Mouse (Mus musculus) liver, postnatal 0 days (tissue): ENCODE results near the gene Hykk. TPM values are rescaled to one million over a fixed set of nuclear protein-coding genes. Genes with fewer than 3 reads are reported as not detected.
A peak's percentile ranks its signal among the peaks of the same experiment; 100 is the strongest.
"Not testable (repeated sequence)": the region's sequence is repeated elsewhere in the genome, so short reads cannot be mapped to it uniquely, and the experiment has no call there.

ENCODE experiments used
- ATAC-seq: fragments of 200-750 bp; cut with Nextera tagmentation; 2 replicates; pipeline ENCODE4 v1.8.0; 2017; ENCODE audit warnings: mild to moderate bottlenecking, moderate library complexity
- DNase-seq: peaks from one replicate; pipeline ENCODE4 v3.0.0-alpha.2; 2016
- H3K27ac ChIP-seq: fragments of 300-500 bp; sonication (generic); 2 replicates; pipeline ENCODE4 v1.5.1; 2014; ENCODE audit warnings: antibody characterized with exemption, moderate library complexity, mild to moderate bottlenecking, low read depth
- H3K27me3 ChIP-seq: fragments of 300-500 bp; sonication (generic); 2 replicates; pipeline ENCODE4 v1.6.1; 2014; ENCODE audit warnings: low read length, control low read depth, mixed read lengths; ENCODE audit not compliant: insufficient read depth
- H3K36me3 ChIP-seq: fragments of 300-500 bp; sonication (generic); replicated peaks from 2 replicates; pipeline ENCODE4 v1.6.1; 2014; ENCODE audit warnings: mild to moderate bottlenecking, control low read depth, low read length, moderate library complexity, mixed read lengths; ENCODE audit not compliant: insufficient read depth
- H3K4me1 ChIP-seq: fragments of 300-500 bp; sonication (generic); 2 replicates; pipeline ENCODE4 v1.6.1; 2014; ENCODE audit warnings: antibody characterized with exemption, mild to moderate bottlenecking, control low read depth; ENCODE audit not compliant: insufficient read depth
- H3K4me2 ChIP-seq: fragments of 300-500 bp; sonication (generic); 2 replicates; pipeline ENCODE4 v1.6.1; 2014; ENCODE audit warnings: low read depth, mild to moderate bottlenecking, low read length, moderate library complexity, mixed read lengths
- H3K4me3 ChIP-seq: fragments of 300-500 bp; sonication (generic); 2 replicates; pipeline ENCODE4 v1.5.1; 2014; ENCODE audit warnings: low read depth, low read length
- H3K9ac ChIP-seq: fragments of 300-500 bp; sonication (generic); replicated peaks from 2 replicates; pipeline ENCODE4 v1.6.1; 2014; ENCODE audit warnings: mild to moderate bottlenecking, moderate library complexity
- H3K9me3 ChIP-seq: fragments of 300-500 bp; sonication (generic); 2 replicates; pipeline ENCODE4 v1.6.1; 2016; ENCODE audit warnings: mild to moderate bottlenecking, control low read depth, low read length, mixed read lengths
- CTCF ChIP-seq: sonication (generic); IDR thresholded peaks from 2 replicates; pipeline ENCODE4 v1.5.1; 2016; ENCODE audit warnings: antibody characterized with exemption, low read depth
- EP300 ChIP-seq: IDR thresholded peaks from 2 replicates; pipeline ENCODE4 v1.6.1; 2016; ENCODE audit warnings: antibody characterized with exemption, low read depth, mild to moderate bottlenecking
- WGBS: fragments of 180-500 bp; shearing (Covaris S2); extraction: QIAGEN DNeasy Blood & Tissue Kit; methylation state at CpG from one replicate; pipeline ENCODE4 v1.1.7; 2014; ENCODE audit not compliant: insufficient replicate concordance; 5-methylcytosine and 5-hydroxymethylcytosine counted together
- polyA plus RNA-seq: library from polyadenylated mRNA; unstranded; fragments of >200 nt; fragmentation: Nextera tagmentation; extraction: Ambion mirVana; gene quantifications from 2 replicates; pipeline ENCODE4 v1.2.1, GENCODE M21; 2015

The Hykk gene
- polyA plus RNA-seq, 1 experiment from 2014 or later: 13.7 TPM

DNA sequence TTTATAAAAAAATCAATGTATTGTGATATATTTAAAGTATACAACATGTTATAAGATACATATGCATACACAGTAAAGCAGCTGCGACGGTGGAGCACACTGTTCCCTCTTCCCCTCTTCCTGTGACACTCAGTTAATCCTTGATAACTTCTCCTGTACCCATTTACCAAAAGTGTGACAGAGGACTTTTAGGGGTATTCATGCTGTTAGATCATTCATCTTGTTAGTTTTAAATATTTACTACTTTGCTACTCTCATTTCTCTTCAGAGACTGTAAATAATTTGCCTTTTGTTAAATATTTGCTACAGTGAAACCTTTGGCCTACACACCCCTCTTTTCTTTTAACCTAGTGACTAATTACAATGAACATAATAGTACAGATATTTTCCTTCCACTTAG is 15.3 kb downstream of the Hykk start:
- Histone ChIP-seq H3K9me3 (no peaks in the 10 kb centered on the region), H3K27ac (no peak overlapping the region), H3K9ac (no peak overlapping the region), H3K27me3 (no peaks in the 10 kb centered on the region), H3K4me3 (no peak overlapping the region), H3K4me1 (no peaks in the 10 kb centered on the region), H3K4me2 (no peak overlapping the region), H3K36me3 (no peaks in the 10 kb centered on the region)
- DNase-seq: no peak
- 60% methylated on average over 2 of the region's 2 CpGs for WGBS
- peak; percentile 36; the same call in 1 of the 2 replicates for ATAC-seq
- TF ChIP-seq EP300 (no peak), CTCF (no peak)

DNA sequence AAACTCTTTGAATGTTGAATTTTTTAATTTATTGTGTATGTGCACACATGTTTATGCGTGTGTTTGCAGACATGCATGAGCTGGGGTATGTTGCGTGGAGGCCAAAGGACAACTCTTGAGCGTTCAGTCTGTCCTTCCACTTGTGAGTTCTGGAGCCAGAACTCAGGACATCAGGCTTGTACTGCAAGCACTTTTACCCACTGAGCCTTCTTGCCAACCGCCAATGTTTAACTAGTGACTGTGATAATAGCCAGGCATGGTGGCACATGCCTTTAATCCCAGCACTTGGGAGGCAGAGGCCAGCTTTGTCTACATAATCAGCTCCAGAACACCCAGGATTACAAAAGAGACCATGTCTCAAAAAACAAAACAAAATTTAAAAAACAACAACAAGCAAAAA is 25.0 kb downstream of the Hykk start:
- Histone ChIP-seq H3K27me3 (no peaks in the 10 kb centered on the region), H3K9ac (no peak overlapping the region), H3K36me3 (peaks cover 3% of the 10 kb centered on the region; the same call in 1 of the 2 replicates), H3K4me3 (no peak overlapping the region), H3K27ac (no peak overlapping the region), H3K9me3 (no peaks in the 10 kb centered on the region), H3K4me1 (no peaks in the 10 kb centered on the region), H3K4me2 (no peak overlapping the region)
- TF ChIP-seq EP300 (no peak), CTCF (no peak)
- DNase-seq (no peak), ATAC-seq (0 out of 2 replicates have a peak, but pooled peaks have one; percentile 40)
- 90% methylated on average over 4 of the region's 4 CpGs for WGBS

DNA sequence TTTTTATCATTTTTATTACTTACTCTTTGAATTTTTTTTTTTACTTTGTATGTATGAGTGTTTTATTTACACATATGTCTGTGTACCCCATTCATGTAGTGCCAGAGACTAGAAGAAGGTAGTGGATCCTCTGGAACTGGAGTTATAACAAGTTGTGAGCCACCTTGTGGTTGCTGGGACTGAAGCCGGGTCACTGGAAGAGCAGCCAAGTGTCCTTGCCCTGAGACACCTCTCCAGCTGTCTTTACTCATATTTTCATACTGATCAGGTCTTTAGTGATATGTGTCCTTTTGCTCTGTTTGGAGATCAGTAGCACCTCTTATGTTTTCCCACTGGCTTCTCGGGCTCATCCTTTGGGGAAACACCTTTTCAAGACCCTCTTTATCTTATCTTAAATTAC is 27.4 kb downstream of the Hykk start:
- no peak overlapping the region for H3K4me2 ChIP-seq
- no peak for TF ChIP-seq EP300
- no peaks in the 10 kb centered on the region for H3K9me3 ChIP-seq
- H3K4me1 ChIP-seq: no peaks in the 10 kb centered on the region
- H3K4me3 ChIP-seq: no peak overlapping the region
- WGBS: 68% methylated on average over 2 of the region's 2 CpGs
- no peaks in the 10 kb centered on the region for H3K27me3 ChIP-seq
- H3K36me3 ChIP-seq: no peaks in the 10 kb centered on the region
- no peak overlapping the region for H3K27ac ChIP-seq
- ATAC-seq: no peak
- H3K9ac ChIP-seq: no peak overlapping the region
- DNase-seq: no peak

DNA sequence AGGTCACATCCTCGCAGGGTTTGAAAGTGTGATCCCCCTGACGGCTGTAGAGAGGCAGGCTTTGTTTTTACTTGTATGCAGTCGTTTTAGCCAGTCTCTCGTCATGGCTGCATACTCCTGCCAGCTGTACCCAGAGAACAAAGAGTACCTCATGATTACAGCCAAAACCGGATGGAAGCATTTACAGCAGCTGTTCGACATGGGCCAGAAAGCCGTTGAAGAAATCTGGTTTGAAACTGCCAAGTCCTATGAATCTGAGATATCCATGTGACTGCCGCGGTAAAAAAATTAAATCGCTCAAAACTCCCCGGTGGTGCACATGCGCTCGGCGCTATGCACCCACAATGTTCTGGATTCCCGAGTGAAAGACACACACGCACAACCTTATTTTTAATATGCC is 29.2 kb downstream of the Hykk start:
- Histone ChIP-seq H3K27me3 (no peaks in the 10 kb centered on the region), H3K9me3 (no peaks in the 10 kb centered on the region), H3K9ac (no peak overlapping the region), H3K36me3 (no peaks in the 10 kb centered on the region), H3K4me1 (peaks cover under 1% of the 10 kb centered on the region), H3K4me3 (no peak overlapping the region), H3K27ac (no peak overlapping the region), H3K4me2 (no peak overlapping the region)
- TF ChIP-seq CTCF (no peak), EP300 (no peak)
- ATAC-seq: no peak
- no peak for DNase-seq
- WGBS: 80% methylated on average over 16 of the region's 16 CpGs

DNA sequence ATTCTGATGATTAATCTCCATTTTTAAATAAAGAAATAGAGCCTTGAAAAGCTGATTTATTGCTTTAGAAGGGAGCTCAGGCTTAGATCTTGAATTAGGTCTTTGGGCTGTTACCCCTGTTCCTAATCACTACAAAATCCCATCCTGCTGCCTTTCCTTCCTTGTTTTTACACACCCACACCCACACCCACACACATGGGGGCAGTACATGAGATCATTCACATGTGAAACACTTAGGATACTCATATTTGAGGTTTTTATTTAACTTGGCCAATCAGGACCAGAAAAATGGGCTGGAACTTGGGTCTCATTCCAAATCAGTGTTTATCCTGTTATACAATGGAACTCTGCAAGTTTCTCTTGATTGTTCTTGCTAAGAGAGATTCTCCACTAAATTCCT is 32.4 kb downstream of the Hykk start:
- ATAC-seq (no peak), DNase-seq (no peak)
- Histone ChIP-seq H3K9ac (no peak overlapping the region), H3K36me3 (peaks cover 8% of the 10 kb centered on the region), H3K4me1 (peaks cover 15% of the 10 kb centered on the region), H3K4me3 (no peak overlapping the region), H3K4me2 (no peak overlapping the region), H3K27me3 (no peaks in the 10 kb centered on the region), H3K27ac (no peak overlapping the region), H3K9me3 (no peaks in the 10 kb centered on the region)
- TF ChIP-seq CTCF (no peak), EP300 (no peak)

DNA sequence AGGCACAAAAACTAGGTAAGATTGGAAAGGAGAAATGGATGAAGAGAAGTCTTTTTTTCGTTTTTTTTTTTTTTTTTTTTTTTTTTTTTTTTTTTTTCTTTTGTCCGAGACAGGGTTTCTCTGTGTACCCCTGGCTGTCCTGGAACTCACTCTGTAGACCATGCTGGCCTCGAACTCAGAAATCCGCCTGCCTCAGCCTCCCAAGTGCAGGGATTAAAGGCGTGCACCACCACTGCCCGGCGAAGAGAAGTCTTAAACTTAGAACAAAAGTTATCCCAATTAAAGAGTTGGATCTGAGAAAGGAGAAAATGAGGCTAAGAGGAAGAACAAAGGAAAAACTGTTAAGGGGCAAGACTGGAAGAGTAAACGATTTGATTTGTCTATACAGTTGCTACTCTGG is 33.1 kb downstream of the Hykk start:
- H3K9me3 ChIP-seq, ATAC-seq, DNase-seq, H3K36me3 ChIP-seq, H3K27me3 ChIP-seq: not testable (repeated sequence)
- Histone ChIP-seq H3K9ac (0 out of 2 replicates have a peak overlapping the region, but pooled peaks have one; percentile 5), H3K4me1 (peaks cover 15% of the 10 kb centered on the region), H3K4me2 (peak overlapping the region; percentile 78), H3K4me3 (peak overlapping the region; percentile 83), H3K27ac (peak overlapping the region; percentile 50)
- WGBS: 23% methylated on average over 8 of the region's 8 CpGs

DNA sequence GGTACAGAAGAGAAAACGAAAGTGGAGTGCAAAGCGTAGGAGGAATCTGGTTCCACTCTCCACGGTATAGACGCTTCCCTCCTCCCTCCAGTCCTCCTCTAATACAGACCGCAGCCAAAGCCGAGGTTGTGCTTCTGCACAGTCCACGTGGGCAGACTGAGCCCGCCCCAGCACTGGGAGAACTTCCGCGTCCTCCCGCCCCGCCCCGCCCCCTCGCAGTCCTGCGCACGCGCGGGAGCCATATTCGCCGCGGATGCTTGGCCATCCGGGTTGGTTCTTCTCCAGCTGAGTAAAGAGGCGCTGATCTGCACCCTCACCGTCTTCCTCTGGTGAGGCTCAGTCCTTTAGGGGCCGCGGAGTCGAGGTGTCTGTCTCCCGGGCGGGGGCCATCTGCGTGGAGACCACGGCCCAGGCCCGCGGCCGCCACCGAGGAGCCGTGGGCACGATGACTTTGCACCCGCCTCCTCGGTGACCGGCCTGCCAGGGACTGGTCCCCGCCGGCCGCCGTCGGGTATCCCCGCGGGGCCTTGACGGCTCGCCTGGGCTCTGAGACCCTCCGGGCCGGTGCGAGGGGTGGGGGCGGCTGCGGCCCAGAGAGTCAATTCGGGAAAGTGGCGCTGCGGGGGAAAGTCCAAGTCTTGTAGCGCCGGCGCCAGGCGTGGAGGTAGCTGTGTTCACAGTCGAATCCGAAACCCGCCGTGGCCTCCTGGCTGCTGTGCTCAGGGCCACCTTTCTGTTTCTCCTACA is 33.7 kb downstream of the Hykk start, which contains the start of the genes Psma4 and AY074887:
Psma4 (plus strand) TSS at position 216 of the 747 bp plus-strand sequence.
AY074887 (minus strand) TSS at position 424 of the 747 bp plus-strand sequence.
- ATAC-seq (peak; percentile 98), DNase-seq (peak; percentile 97)
- Histone ChIP-seq H3K27ac (peak within 1 kb of the TSS; percentile 80), H3K36me3 (peaks cover 15% of the 10 kb centered on the region), H3K9ac (peak within 1 kb of the TSS; percentile 80), H3K27me3 (no peaks in the 10 kb centered on the region), H3K4me1 (peaks cover 15% of the 10 kb centered on the region), H3K4me3 (peak within 1 kb of the TSS; percentile 83), H3K4me2 (peak within 1 kb of the TSS; percentile 78), H3K9me3 (no peaks in the 10 kb centered on the region)
- no peak for TF ChIP-seq EP300
- WGBS: under 1% methylated on average over 62 of the region's 65 CpGs
